Mouse (Mus musculus) embryonic facial prominence, embryonic 11.5 days (tissue): ENCODE measurements around the gene Atp5d. TPM values are rescaled to one million over a fixed set of nuclear protein-coding genes. Genes with fewer than 3 reads are reported as not detected.

Experiments used
- ATAC-seq: fragments of 200-750 bp; cut with Nextera tagmentation; replicated peaks from 2 replicates; pipeline ENCODE4 v1.8.0; 2017; ENCODE audit warnings: low read depth; ENCODE audit not compliant: insufficient number of reproducible peaks, low FRiP score, low TSS enrichment
- DNase-seq: peaks from one replicate; pipeline ENCODE4 v3.0.0-alpha.2; 2015; ENCODE audit warnings: low spot score
- H3K27ac ChIP-seq: fragments of 300-500 bp; sonication (generic); replicated peaks from 2 replicates; pipeline ENCODE4 v1.5.1; 2014; ENCODE audit warnings: mild to moderate bottlenecking, low read depth, low read length, control low read depth
- H3K27me3 ChIP-seq: fragments of 300-500 bp; sonication (generic); 2 replicates; pipeline ENCODE4 v1.6.1; 2014; ENCODE audit warnings: mild to moderate bottlenecking, low read length, moderate library complexity, mixed read lengths; ENCODE audit not compliant: control insufficient read depth, insufficient read depth
- H3K36me3 ChIP-seq: fragments of 300-500 bp; sonication (generic); replicated peaks from 2 replicates; pipeline ENCODE4 v1.6.1; 2014; ENCODE audit warnings: low read depth, mild to moderate bottlenecking, low read length, moderate library complexity, mixed read lengths; ENCODE audit not compliant: control insufficient read depth, insufficient read depth
- H3K4me1 ChIP-seq: fragments of 300-500 bp; sonication (generic); 2 replicates; pipeline ENCODE4 v1.6.1; 2014; ENCODE audit warnings: low read length, mixed read lengths; ENCODE audit not compliant: control insufficient read depth, insufficient read depth
- H3K4me2 ChIP-seq: fragments of 300-500 bp; sonication (generic); 2 replicates; pipeline ENCODE4 v1.6.1; 2014; ENCODE audit warnings: low read depth, mild to moderate bottlenecking, control low read depth, low read length, moderate library complexity
- H3K4me3 ChIP-seq: fragments of 300-500 bp; sonication (generic); 2 replicates; pipeline ENCODE4 v1.5.1; 2014; ENCODE audit warnings: low read depth, low read length, control low read depth
- H3K9ac ChIP-seq: fragments of 300-500 bp; sonication (generic); replicated peaks from 2 replicates; pipeline ENCODE4 v1.6.1; 2014; ENCODE audit warnings: mild to moderate bottlenecking, control low read depth, low read length
- H3K9me3 ChIP-seq: fragments of 300-500 bp; sonication (generic); replicated peaks from 2 replicates; pipeline ENCODE4 v1.6.1; 2016; ENCODE audit warnings: mild to moderate bottlenecking, low read length, inconsistent platforms, mixed read lengths; ENCODE audit not compliant: control insufficient read depth
- WGBS: fragments of 180-500 bp; shearing (Covaris S2); extraction: QIAGEN DNeasy Blood & Tissue Kit; methylation state at CpG from one replicate; pipeline ENCODE4 v1.1.7; 2014; 5-methylcytosine and 5-hydroxymethylcytosine counted together
- polyA plus RNA-seq: library from polyadenylated mRNA; unstranded; fragments of >200 nt; fragmentation: Nextera tagmentation; extraction: Ambion mirVana; gene quantifications from 2 replicates; pipeline ENCODE4 v1.2.1, GENCODE M21; 2014

Atp5d gene
- polyA plus RNA-seq, 1 experiment from 2014 or later, result 360 TPM

GRCm38 (mm10) chr10:80174705-80175104 lies 36.3 kb downstream of the Atp5d start:
- no peaks in the 10 kb centered on the region for H3K9me3 ChIP-seq
- H3K27ac ChIP-seq, result no peak overlapping the region
- H3K4me3 ChIP-seq, result no peak overlapping the region
- peaks cover 12% of the 10 kb centered on the region for H3K36me3 ChIP-seq
- WGBS, result 60% methylated on average over 2 of the region's 2 CpGs
- no peak overlapping the region for H3K9ac ChIP-seq
- H3K27me3 ChIP-seq, result no peaks in the 10 kb centered on the region
- H3K4me2 ChIP-seq, result no peak overlapping the region
- DNase-seq, result peak; percentile 64
- ATAC-seq, result no peak
- H3K4me1 ChIP-seq, result no peaks in the 10 kb centered on the region; the same call in 1 of the 2 replicates

- Histone ChIP-seq H3K27ac (no peak overlapping the region), H3K27me3 (no peaks in the 10 kb centered on the region), H3K9ac (no peak overlapping the region), H3K4me1 (no peaks in the 10 kb centered on the region; the same call in 1 of the 2 replicates), H3K9me3 (no peaks in the 10 kb centered on the region), H3K36me3 (peaks cover 7% of the 10 kb centered on the region), H3K4me3 (no peak overlapping the region), H3K4me2 (no peak overlapping the region)
- DNase-seq (peak; percentile 74), ATAC-seq (no peak)
- WGBS, result 16% methylated on average over 4 of the region's 4 CpGs
Measured at GRCm38 (mm10) chr10:80175536-80176269, 37.3 kb downstream of the Atp5d start.

DNA sequence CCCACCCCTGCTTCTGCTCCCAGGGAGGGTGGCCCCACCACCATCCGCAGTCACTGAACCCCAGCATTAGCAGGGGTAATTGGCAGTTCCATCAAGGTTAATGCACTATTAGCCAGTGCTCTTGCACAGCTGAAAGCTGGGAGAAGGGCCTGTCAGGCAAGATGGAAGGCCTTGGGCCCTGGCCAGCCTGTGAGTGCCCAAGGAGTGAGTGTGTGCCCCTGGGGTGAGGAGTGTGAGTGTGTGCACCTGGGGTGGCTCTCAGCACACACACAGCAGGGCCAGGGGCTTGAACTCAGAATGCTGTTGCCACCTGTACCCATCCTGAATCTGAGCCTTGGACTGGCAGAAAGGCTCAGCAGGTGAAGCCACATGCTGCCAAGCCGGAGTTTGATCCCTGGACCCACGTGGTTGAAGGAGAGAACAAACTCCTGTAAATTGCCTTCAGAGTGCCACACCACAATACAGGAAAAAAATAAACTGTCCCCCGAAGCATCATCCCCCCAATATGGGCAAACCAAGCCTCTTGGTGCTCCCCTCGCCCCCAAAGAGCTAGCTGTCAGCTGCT lies 37.9 kb downstream of the Atp5d start:
- ATAC-seq, result no peak
- H3K27ac ChIP-seq, result no peak overlapping the region
- H3K36me3 ChIP-seq, result peaks cover 4% of the 10 kb centered on the region
- peaks cover 2% of the 10 kb centered on the region; the same call in 1 of the 2 replicates for H3K4me1 ChIP-seq
- no peak overlapping the region for H3K4me3 ChIP-seq
- 75% methylated on average over 5 of the region's 5 CpGs for WGBS
- H3K9me3 ChIP-seq, result no peaks in the 10 kb centered on the region
- no peak overlapping the region for H3K9ac ChIP-seq
- H3K27me3 ChIP-seq, result no peaks in the 10 kb centered on the region
- no peak overlapping the region for H3K4me2 ChIP-seq
- DNase-seq, result no peak

- WGBS, result 72% methylated on average over 7 of the region's 7 CpGs
- DNase-seq, result no peak
- no peak overlapping the region for H3K27ac ChIP-seq
- no peaks in the 10 kb centered on the region for H3K9me3 ChIP-seq
- H3K4me1 ChIP-seq, result peaks cover 2% of the 10 kb centered on the region; the same call in 1 of the 2 replicates
- ATAC-seq, result no peak
- H3K27me3 ChIP-seq, result no peaks in the 10 kb centered on the region
- 0 out of 2 replicates have a peak overlapping the region, but pooled peaks have one; percentile 22 for H3K9ac ChIP-seq
- H3K4me3 ChIP-seq, result no peak overlapping the region
- no peak overlapping the region for H3K4me2 ChIP-seq
- no peaks in the 10 kb centered on the region; the same call in 1 of the 2 replicates for H3K36me3 ChIP-seq
Measured at GRCm38 (mm10) chr10:80177441-80178279, 39.2 kb downstream of the Atp5d start.

DNA sequence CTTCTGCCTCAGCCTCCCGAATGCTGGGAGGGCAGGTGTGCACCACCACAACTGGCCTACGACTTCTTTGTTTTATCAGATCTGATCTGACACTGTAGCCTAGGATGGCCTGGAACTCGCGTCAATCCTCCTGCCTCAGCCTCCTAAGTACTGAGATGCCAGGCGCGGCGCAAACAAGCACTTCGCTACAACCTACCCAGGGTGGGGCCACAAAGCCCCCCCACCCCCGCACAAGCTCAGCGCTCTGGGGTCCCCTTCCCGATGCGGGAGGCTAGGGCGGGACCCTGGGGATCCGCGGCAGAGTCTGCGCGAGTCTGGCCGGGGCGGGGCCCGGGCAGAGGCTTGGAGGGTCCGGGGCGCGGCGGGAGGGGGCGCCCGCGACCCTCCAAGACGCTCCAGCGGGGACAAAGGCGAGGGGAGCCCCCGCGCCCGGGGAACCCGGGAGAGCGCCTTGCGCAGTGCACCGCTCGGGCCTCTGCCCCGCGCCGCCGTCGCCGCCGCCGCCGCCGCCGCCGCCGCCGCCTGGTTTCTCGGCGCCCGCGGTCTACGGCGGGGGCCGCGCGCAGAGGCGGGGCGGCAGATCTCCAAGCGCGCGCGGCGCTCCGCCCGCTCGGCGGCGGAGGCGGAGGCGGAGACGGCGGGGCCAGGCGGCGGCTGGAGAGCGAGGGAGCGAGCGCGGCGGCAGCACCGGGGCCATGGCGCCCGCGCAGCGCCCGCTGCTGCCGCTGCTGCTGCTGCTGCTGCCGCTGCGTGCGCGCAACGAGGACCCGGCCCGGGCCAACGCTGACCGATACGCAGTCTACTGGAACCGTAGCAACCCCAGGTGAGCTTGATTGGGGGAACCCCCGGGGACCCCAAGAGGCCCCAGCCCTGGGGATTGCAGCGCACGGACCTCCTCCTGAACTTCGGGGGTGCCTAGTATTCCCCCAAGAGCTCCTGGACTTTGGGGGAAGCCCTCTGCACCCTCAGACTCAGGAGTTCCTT lies 40.9 kb downstream of the Atp5d start, which contains the start of gene Efna2:
TSS of gene Efna2 (plus strand) at position 415 of the 984 bp plus-strand sequence.
- ATAC-seq (peak; percentile 46), DNase-seq (peak; percentile 87)
- Histone ChIP-seq H3K4me2 (peak within 1 kb of the TSS; percentile 53), H3K27ac (peak within 1 kb of the TSS; percentile 17), H3K27me3 (no peaks in the 10 kb centered on the region), H3K9ac (peak within 1 kb of the TSS; percentile 96), H3K4me3 (peak within 1 kb of the TSS; percentile 94), H3K4me1 (peaks cover 2% of the 10 kb centered on the region; the same call in 1 of the 2 replicates), H3K36me3 (no peaks in the 10 kb centered on the region; the same call in 1 of the 2 replicates), H3K9me3 (no peaks in the 10 kb centered on the region)
- 2% methylated on average over 72 of the region's 106 CpGs for WGBS

DNA sequence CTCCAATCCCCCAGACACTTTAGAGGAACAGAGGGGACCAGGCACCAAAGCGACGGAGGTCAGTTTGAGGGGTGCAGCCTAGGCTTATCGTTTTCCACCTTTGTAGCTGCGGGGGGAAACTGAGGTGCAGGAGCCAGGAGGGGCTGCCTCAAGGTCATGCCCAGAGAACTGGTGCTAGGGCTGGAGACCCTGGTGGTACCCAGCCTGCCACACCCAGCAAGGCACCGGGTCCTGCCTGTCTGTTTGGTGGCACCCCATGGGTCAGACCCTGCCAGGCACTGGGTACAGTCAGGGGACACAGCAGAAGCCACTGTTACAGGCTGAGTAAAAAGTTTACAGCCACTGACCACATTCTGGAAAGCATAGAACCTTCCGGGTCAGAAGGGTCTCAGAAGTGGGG lies 41.9 kb downstream of the Atp5d start:
- no peak for ATAC-seq
- H3K4me1 ChIP-seq, result peaks cover 2% of the 10 kb centered on the region; the same call in 1 of the 2 replicates
- no peak overlapping the region for H3K27ac ChIP-seq

GRCm38 (mm10) chr10:80180823-80181222 lies 42.4 kb downstream of the Atp5d start:
- no peak for DNase-seq
- no peaks in the 10 kb centered on the region; the same call in 1 of the 2 replicates for H3K36me3 ChIP-seq
- no peaks in the 10 kb centered on the region for H3K9me3 ChIP-seq
- WGBS, result 20% methylated on average over 5 of the region's 5 CpGs
- H3K4me1 ChIP-seq, result peaks cover 2% of the 10 kb centered on the region; the same call in 1 of the 2 replicates
- no peak for ATAC-seq
- no peak overlapping the region; the same call in 1 of the 2 replicates for H3K27ac ChIP-seq
- H3K9ac ChIP-seq, result peak overlapping the region; percentile 96
- H3K27me3 ChIP-seq, result no peaks in the 10 kb centered on the region
- H3K4me3 ChIP-seq, result peak overlapping the region; percentile 94
- peak overlapping the region; percentile 53 for H3K4me2 ChIP-seq

More for the DNA sequence above, 41.9 kb downstream of the Atp5d start:
- Histone ChIP-seq H3K9ac (peak overlapping the region; percentile 96), H3K27me3 (no peaks in the 10 kb centered on the region), H3K4me2 (peak overlapping the region; percentile 53), H3K9me3 (no peaks in the 10 kb centered on the region), H3K4me3 (peak overlapping the region; percentile 94), H3K36me3 (no peaks in the 10 kb centered on the region; the same call in 1 of the 2 replicates)
- WGBS, result 45% methylated on average over 6 of the region's 6 CpGs
- no peak for DNase-seq
